Mouse (Mus musculus): ENCODE measurements around the gene Mslnl. TPM values are rescaled to one million over a fixed set of nuclear protein-coding genes. Genes with fewer than 3 reads are reported as not detected.

Mslnl gene
- polyA plus RNA-seq, 1 experiment from 2014 or later: not detected

DNA sequence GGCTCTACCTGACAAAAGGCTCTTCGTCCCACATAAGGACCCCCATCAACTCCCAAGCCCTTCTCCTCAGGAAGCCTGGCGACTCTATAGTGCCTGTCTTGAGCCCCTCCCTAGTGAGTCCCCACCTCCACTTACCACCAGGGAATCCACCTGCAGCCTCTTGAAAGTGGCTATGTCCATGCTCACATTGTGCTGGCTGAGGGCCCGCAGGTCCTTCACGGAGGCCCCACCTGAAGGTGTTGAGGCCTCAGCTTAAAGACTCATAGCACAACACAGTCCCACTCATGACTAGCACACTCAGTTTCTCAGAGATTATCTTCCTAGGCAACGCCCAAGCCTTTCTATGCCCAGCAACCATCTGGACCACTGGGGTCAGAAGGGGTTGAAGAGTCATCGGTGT, 13.5 kb downstream of the Mslnl start:
- ATAC-seq (replicated peaks): no peak
- no peak overlapping the region for H3K27ac ChIP-seq (replicated peaks)
- peaks cover 6% of the 10 kb centered on the region; the same call in 1 of the 2 replicates for H3K4me1 ChIP-seq
- H3K36me3 ChIP-seq: no peaks in the 10 kb centered on the region
- H3K9me3 ChIP-seq: no peaks in the 10 kb centered on the region
- H3K4me2 ChIP-seq (replicated peaks): no peak overlapping the region
- no peak overlapping the region for H3K4me3 ChIP-seq
- WGBS: 86% methylated on average over 6 of the region's 6 CpGs
- no peak overlapping the region for H3K9ac ChIP-seq (replicated peaks)
- no peaks in the 10 kb centered on the region for H3K27me3 ChIP-seq

DNA sequence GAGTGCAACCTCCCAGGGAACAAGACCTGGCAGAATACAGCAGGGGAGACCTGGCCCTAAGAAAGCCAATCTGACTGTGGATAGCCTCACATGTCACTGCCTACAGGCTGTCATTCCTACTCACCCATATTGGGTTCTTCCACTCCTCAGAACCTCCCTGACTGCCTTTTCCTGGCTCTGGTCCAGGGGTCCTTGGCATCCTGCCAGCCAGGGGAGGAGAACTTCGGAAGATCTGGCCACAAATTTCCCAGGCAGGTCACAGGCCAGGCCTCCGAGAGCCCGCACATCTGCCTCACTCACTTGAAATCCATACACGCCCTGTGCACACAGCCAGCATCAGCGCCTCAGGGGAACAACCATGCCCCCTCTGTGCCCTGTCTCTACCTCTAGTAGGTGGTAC, 15.6 kb downstream of the Mslnl start:
- no peak overlapping the region for H3K9ac ChIP-seq (replicated peaks)
- H3K27ac ChIP-seq (replicated peaks): no peak overlapping the region
- H3K9me3 ChIP-seq: no peaks in the 10 kb centered on the region
- no peak overlapping the region for H3K4me3 ChIP-seq
- peaks cover 6% of the 10 kb centered on the region; the same call in 1 of the 2 replicates for H3K4me1 ChIP-seq
- H3K4me2 ChIP-seq (replicated peaks): no peak overlapping the region
- no peak for ATAC-seq (replicated peaks)
- H3K27me3 ChIP-seq: no peaks in the 10 kb centered on the region
- WGBS: 37% methylated on average over 5 of the region's 5 CpGs
- H3K36me3 ChIP-seq: no peaks in the 10 kb centered on the region

DNA sequence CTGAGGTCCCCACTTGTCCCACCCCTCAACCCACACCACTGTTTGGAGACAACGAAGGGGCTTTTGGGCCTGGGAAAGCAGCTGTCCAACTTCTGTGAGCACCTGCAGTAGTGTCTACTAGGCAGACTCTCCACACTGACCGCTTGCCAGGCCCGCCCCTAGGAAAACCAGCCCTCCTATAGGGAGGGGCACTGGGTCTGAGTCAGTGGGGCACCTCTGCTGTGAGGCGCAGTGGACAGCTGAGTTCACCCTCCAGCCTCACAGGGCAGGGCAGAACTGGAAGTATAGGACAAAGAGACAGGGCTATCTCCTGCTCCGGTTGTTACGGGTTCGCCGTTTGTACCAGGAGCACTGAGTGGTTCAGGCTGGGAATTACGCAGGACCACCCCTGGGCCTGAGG, 18.4 kb downstream of the Mslnl start, which contains the start of gene Msln:
TSS of gene Msln (minus strand) at position 138 of the 400 bp plus-strand sequence.
- Histone ChIP-seq H3K4me2 (replicated peaks) (no peak within 1 kb of the TSS), H3K36me3 (no peaks in the 10 kb centered on the region), H3K27me3 (no peaks in the 10 kb centered on the region), H3K9me3 (no peaks in the 10 kb centered on the region), H3K9ac (replicated peaks) (no peak within 1 kb of the TSS), H3K4me3 (no peak within 1 kb of the TSS), H3K27ac (replicated peaks) (no peak within 1 kb of the TSS), H3K4me1 (peaks cover 6% of the 10 kb centered on the region; the same call in 1 of the 2 replicates)
- ATAC-seq (replicated peaks): no peak
- 79% methylated on average over 9 of the region's 9 CpGs for WGBS

DNA sequence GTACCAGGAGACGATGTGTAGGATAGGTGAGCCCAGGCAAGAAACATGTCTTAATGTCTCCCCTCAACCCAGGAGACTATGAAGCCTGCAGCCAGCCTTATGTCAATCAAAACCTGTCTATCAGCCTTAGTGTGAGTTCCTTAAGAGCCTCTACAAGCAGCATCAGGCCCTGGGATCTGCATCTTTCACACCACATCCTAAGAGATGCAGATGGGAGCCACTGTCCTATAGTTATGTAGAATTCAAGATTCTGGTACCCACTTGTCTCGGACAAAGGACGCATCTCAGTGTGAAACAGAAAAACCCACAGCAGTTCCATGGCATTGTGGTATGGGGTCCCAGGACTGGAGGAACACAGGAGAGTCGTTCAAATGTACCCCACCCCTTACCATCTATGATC, 19.2 kb downstream of the Mslnl start:
- no peak for ATAC-seq (replicated peaks)
- WGBS: 77% methylated on average over 4 of the region's 4 CpGs
- H3K36me3 ChIP-seq: no peaks in the 10 kb centered on the region
- no peak overlapping the region for H3K9ac ChIP-seq (replicated peaks)
- no peaks in the 10 kb centered on the region for H3K27me3 ChIP-seq
- H3K4me3 ChIP-seq: no peak overlapping the region
- peaks cover 6% of the 10 kb centered on the region; the same call in 1 of the 2 replicates for H3K4me1 ChIP-seq
- H3K9me3 ChIP-seq: no peaks in the 10 kb centered on the region
- no peak overlapping the region for H3K27ac ChIP-seq (replicated peaks)
- no peak overlapping the region for H3K4me2 ChIP-seq (replicated peaks)

DNA sequence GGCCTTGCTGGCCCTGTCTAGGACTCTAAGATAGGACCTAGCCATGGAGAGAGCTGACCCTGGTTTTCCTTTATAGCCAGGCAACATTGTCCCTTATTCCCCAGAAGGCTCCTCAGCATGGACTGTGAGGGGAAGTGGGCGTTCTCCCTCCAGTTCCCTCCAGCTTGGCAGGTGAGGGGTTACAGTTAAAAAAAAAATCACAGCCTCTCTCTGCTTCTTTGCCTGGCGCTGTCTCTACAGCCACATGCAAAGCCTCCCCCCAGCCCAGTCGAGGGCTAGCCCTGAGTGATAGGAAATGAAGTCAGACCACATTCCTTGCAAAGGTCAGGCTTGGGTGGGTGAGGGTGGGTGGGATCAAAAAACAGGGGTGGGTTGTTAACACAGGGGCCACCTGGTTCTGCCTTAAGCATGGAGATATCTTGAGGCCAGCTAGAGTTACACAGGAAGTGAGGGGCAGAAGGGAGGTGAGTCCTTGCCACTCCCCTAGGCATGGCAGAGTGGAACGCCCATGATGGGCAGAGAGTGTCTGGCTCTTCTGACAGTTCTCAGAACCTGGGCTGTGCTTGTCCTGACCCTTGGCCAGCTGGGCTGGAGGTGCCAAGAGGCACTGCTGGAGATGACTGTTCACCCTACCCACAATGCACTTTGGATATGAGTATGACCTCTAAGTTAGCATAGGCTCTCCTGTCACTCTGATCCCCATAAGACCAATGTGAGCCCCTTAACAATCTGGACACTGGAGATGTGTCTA, 20.0 kb downstream of the Mslnl start:
- 59% methylated on average over 4 of the region's 4 CpGs for WGBS
- Histone ChIP-seq H3K9ac (replicated peaks) (no peak overlapping the region), H3K36me3 (no peaks in the 10 kb centered on the region), H3K27ac (replicated peaks) (no peak overlapping the region), H3K4me2 (replicated peaks) (no peak overlapping the region), H3K4me3 (no peak overlapping the region), H3K27me3 (no peaks in the 10 kb centered on the region), H3K9me3 (no peaks in the 10 kb centered on the region), H3K4me1 (peaks cover 6% of the 10 kb centered on the region; the same call in 1 of the 2 replicates)
- ATAC-seq (replicated peaks): no peak

DNA sequence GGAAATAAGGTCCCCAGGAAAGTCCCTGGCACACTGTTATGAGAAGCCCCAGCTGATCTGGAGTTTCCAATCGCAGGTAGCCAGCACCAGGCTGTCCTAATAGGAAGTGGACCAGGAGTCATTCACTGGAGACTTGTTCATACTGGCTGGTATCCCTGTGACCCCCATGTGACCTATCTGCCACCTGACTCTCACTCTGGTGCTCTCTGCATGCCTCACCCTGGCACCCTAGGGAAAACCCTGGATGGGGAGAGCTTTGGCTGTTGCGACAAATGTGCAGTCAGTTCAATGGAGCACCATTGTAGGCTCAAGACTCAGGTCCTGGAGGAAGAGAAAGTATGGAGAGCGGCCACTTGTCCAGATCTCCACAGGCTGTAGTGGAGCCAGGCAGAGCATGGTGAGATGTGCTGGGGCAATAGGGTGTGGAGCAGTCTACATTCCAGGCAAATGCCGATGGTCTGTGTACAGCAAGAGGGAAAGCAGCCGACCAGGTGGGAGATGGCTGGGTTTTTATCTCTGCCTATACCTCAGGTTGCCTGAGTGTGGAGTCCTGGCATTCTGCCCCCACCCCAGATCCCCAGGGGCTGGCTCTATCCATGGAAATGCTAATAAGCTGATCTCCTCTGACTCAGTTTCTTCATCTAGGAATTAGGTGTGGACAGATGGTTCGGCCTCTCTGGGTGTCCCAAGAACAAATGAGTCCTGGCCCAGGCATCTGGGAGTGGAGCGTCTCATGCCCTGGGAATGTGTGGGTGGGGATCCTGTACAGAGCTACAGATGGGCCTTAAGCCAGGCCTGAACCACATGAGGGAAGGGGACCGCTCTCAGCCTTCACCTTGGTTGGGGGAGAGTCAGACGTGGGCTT, 20.8 kb downstream of the Mslnl start:
- Histone ChIP-seq H3K9me3 (no peaks in the 10 kb centered on the region), H3K36me3 (no peaks in the 10 kb centered on the region), H3K4me1 (peaks cover 1% of the 10 kb centered on the region; the same call in 1 of the 2 replicates), H3K27ac (replicated peaks) (no peak overlapping the region), H3K4me3 (no peak overlapping the region), H3K27me3 (no peaks in the 10 kb centered on the region), H3K9ac (replicated peaks) (no peak overlapping the region), H3K4me2 (replicated peaks) (no peak overlapping the region)
- ATAC-seq (replicated peaks): no peak
- 78% methylated on average over 9 of the region's 9 CpGs for WGBS

DNA sequence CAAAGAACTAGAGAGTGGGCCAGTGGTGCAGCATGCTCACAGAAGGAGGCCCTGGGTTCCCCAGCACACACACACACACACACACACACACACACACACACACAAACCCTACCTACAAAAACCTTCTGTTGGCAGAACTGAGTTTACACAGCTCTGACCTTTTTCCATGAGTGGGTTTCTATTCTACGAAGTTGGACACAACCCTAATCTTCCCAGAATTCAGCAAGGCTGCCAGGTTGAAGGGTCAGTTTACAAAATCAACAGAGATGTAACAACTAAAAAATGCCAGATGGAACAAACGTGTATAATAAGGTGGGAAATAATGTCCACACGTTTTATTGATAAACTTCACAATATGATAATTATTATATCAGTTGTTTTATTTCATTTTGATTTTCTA, 21.8 kb downstream of the Mslnl start:
- Histone ChIP-seq H3K36me3 (no peaks in the 10 kb centered on the region), H3K4me2 (replicated peaks) (no peak overlapping the region), H3K9me3 (no peaks in the 10 kb centered on the region), H3K27ac (replicated peaks) (no peak overlapping the region), H3K4me3 (no peak overlapping the region), H3K4me1 (no peaks in the 10 kb centered on the region), H3K9ac (replicated peaks) (no peak overlapping the region), H3K27me3 (no peaks in the 10 kb centered on the region)
- ATAC-seq (replicated peaks): no peak
- 81% methylated on average over 3 of the region's 3 CpGs for WGBS

DNA sequence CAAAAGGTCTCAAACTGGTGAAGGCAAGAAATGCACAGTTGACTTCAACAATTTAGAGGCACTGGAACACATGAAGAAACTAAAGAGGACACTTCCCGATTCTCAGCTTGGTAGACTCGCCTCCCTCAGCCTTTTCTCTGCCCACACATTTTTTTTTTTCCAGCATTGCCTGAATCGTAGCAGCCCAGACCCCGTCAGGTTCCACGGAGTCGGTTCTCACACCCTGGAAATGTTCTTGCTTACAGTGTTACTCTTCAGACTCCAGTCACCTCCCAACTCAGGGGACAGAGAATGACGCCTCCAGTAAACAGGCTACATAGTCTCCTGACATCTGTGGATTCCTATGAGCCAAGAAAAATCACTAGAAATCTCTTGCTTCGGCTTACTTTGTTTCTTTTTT, 24.3 kb downstream of the Mslnl start:
- H3K4me1 ChIP-seq: no peaks in the 10 kb centered on the region
- H3K9me3 ChIP-seq: no peaks in the 10 kb centered on the region
- ATAC-seq (replicated peaks): no peak
- H3K27me3 ChIP-seq: no peaks in the 10 kb centered on the region
- H3K36me3 ChIP-seq: no peaks in the 10 kb centered on the region
- H3K4me3 ChIP-seq: no peak overlapping the region
- 81% methylated on average over 8 of the region's 8 CpGs for WGBS
- H3K27ac ChIP-seq (replicated peaks): no peak overlapping the region
- no peak overlapping the region for H3K4me2 ChIP-seq (replicated peaks)
- no peak overlapping the region for H3K9ac ChIP-seq (replicated peaks)

DNA sequence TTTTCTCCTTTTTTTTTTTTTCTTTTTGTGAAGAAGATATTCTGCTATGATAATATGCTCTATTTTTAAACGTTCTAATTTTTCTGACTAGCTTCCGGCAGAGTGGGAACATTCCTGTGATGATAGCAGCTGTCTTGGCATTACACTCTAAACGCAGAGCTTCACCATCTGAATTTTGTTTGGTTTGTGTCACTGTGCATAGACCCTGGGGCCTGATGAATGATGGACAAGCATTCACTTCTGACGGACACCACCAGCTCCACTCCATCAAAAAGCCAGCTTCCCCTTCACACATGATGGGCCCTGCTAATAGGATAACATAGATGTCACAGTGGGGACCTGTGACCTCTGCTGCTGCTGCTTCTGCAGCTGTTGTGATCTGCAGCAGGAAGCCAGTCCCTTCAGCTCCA, 25.7 kb downstream of the Mslnl start:
- ATAC-seq (replicated peaks): no peak
- Histone ChIP-seq H3K4me1 (peaks cover 5% of the 10 kb centered on the region; the same call in 1 of the 2 replicates), H3K4me2 (replicated peaks) (no peak overlapping the region), H3K36me3 (no peaks in the 10 kb centered on the region), H3K27me3 (no peaks in the 10 kb centered on the region), H3K4me3 (no peak overlapping the region), H3K27ac (replicated peaks) (no peak overlapping the region), H3K9ac (replicated peaks) (no peak overlapping the region), H3K9me3 (no peaks in the 10 kb centered on the region)
- 58% methylated on average over 4 of the region's 4 CpGs for WGBS

DNA sequence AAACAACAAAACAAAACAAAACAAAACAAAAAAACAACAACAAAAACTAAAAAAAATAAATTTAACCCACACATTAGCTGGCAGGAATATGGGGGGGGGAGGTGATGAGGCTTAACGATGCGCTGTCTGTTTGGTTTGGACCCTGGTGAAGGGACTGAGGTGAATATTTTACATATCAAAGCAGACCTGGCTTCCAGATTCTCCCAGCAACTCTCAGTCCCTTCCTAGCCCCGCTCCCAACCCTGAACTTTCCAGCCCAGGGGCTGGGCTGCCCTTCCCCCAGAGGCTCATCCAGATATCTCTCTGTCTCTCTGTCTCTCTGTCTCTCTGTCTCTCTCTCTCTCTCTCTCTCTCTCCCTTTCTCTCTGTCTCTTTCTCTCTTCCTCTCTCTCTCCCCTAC, 26.7 kb downstream of the Mslnl start:
- peaks cover 5% of the 10 kb centered on the region; the same call in 1 of the 2 replicates for H3K4me1 ChIP-seq
- WGBS: 52% methylated on average over 3 of the region's 3 CpGs
- H3K9ac ChIP-seq (replicated peaks): no peak overlapping the region
- ATAC-seq (replicated peaks): no peak
- no peak overlapping the region for H3K4me3 ChIP-seq
- no peaks in the 10 kb centered on the region for H3K36me3 ChIP-seq
- no peaks in the 10 kb centered on the region for H3K27me3 ChIP-seq
- H3K9me3 ChIP-seq: no peaks in the 10 kb centered on the region
- no peak overlapping the region for H3K4me2 ChIP-seq (replicated peaks)
- no peak overlapping the region for H3K27ac ChIP-seq (replicated peaks)

DNA sequence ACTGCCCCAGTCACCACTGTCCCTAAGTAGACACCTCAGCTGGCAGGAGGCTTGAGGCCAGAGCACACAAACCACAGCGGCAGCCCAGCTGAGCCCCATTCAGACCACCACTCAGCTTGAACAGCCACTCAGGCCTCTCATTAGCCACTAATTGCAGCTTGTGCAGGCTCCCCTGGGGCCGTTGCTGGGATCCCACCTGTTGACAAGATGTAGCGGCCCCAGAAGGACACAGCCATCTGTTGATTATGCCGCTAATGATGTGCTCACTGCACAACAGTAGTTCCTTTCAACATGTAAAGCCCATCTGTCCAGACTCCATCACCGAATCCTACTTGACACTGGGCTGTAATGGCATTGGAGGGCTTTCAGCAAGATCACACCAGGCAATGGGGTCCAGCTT, 30.0 kb downstream of the Mslnl start:
- no peaks in the 10 kb centered on the region for H3K9me3 ChIP-seq
- no peak overlapping the region for H3K4me2 ChIP-seq (replicated peaks)
- H3K27me3 ChIP-seq: no peaks in the 10 kb centered on the region
- H3K4me3 ChIP-seq: no peak overlapping the region
- no peaks in the 10 kb centered on the region for H3K36me3 ChIP-seq
- H3K9ac ChIP-seq (replicated peaks): no peak overlapping the region
- peaks cover 5% of the 10 kb centered on the region; the same call in 1 of the 2 replicates for H3K4me1 ChIP-seq
- ATAC-seq (replicated peaks): no peak
- 10% methylated on average over 5 of the region's 5 CpGs for WGBS
- no peak overlapping the region for H3K27ac ChIP-seq (replicated peaks)

DNA sequence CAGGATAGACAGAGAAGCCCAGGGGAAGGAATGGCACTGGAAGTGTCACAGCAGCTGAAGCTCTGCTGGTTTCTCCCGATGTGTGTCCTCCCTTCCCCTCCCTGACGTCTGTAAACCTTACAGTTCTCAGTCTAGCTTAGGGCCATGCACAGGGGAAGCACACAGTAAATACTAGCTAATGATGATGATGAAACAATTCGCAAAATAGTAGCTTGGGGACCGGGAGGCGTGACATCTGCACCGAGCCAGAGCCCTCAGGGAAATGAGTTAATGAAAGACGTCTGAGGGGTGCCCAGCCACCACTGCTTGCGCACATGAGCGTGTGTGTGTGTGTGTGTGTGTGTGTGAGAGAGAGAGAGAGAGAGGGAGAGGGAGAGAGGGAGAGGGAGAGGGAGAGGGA, 33.5 kb downstream of the Mslnl start:
- H3K9ac ChIP-seq (replicated peaks): no peak overlapping the region
- H3K9me3 ChIP-seq: no peaks in the 10 kb centered on the region
- no peak for ATAC-seq (replicated peaks)
- WGBS: 50% methylated on average over 9 of the region's 9 CpGs
- H3K27ac ChIP-seq (replicated peaks): no peak overlapping the region
- no peaks in the 10 kb centered on the region for H3K27me3 ChIP-seq
- H3K4me3 ChIP-seq: no peak overlapping the region
- no peak overlapping the region for H3K4me2 ChIP-seq (replicated peaks)
- H3K36me3 ChIP-seq: no peaks in the 10 kb centered on the region
- H3K4me1 ChIP-seq: peaks cover 13% of the 10 kb centered on the region
